Mouse (Mus musculus) heart, adult 2 months (tissue): ENCODE results near the gene Vsig10l.

Source experiments
- CTCF ChIP-seq: fragments of 200-600 bp; IDR thresholded peaks from 2 replicates; pipeline ENCODE4 v1.8.1; 2022; ENCODE audit warnings: antibody characterized with exemption, mild to moderate bottlenecking, moderate library complexity
- EP300 ChIP-seq: fragments of 200-500 bp; IDR thresholded peaks from 2 replicates; pipeline ENCODE4 v1.6.1; 2011; ENCODE audit warnings: low read depth, low read length, control low read depth; ENCODE audit not compliant: insufficient read depth
- POLR2A ChIP-seq: fragments of 200-500 bp; IDR thresholded peaks from 2 replicates; pipeline ENCODE4 v1.6.1; 2011; ENCODE audit warnings: mild to moderate bottlenecking, low read depth, low read length, control low read depth; ENCODE audit not compliant: insufficient read depth

GRCm38 (mm10) chr7:43511707-43512478 lies 48.9 kb downstream of the Vsig10l start:
- TF ChIP-seq EP300 = no peak
- no peak for TF ChIP-seq POLR2A
- TF ChIP-seq CTCF = no peak
